Mouse (Mus musculus) forebrain, postnatal 0 days (tissue): ENCODE data around the gene Rfx8. TPM values are rescaled to one million over a fixed set of nuclear protein-coding genes. Genes with fewer than 3 reads are reported as not detected.

ENCODE experiments used
- ATAC-seq: fragments of 200-750 bp; cut with Nextera tagmentation; 2 replicates; pipeline ENCODE4 v1.8.0; 2017; ENCODE audit warnings: mild to moderate bottlenecking, moderate library complexity
- DNase-seq: peaks from one replicate; pipeline ENCODE4 v3.0.0-alpha.2; 2015
- H3K27ac ChIP-seq: fragments of 300-500 bp; sonication (generic); 2 replicates; pipeline ENCODE4 v1.5.1; 2014; ENCODE audit warnings: low read depth, mild to moderate bottlenecking, antibody characterized with exemption, low read length, moderate library complexity, mixed read lengths
- H3K27me3 ChIP-seq: fragments of 300-500 bp; sonication (generic); 2 replicates; pipeline ENCODE4 v1.6.1; 2014; ENCODE audit warnings: mild to moderate bottlenecking, low read length, mixed read lengths; ENCODE audit not compliant: insufficient read depth
- H3K36me3 ChIP-seq: fragments of 300-500 bp; sonication (generic); 2 replicates; pipeline ENCODE4 v1.6.1; 2014; ENCODE audit warnings: mild to moderate bottlenecking, moderate library complexity; ENCODE audit not compliant: insufficient read depth
- H3K4me1 ChIP-seq: fragments of 300-500 bp; sonication (generic); 2 replicates; pipeline ENCODE4 v1.6.1; 2014; ENCODE audit warnings: antibody characterized with exemption; ENCODE audit not compliant: insufficient read depth
- H3K4me2 ChIP-seq: fragments of 300-500 bp; sonication (generic); 2 replicates; pipeline ENCODE4 v1.6.1; 2014; ENCODE audit warnings: low read depth, mild to moderate bottlenecking, moderate library complexity
- H3K4me3 ChIP-seq: fragments of 300-500 bp; sonication (generic); 2 replicates; pipeline ENCODE4 v1.5.1; 2014; ENCODE audit warnings: low read depth, low read length, mixed read lengths
- H3K9ac ChIP-seq: fragments of 300-500 bp; sonication (generic); 2 replicates; pipeline ENCODE4 v1.6.1; 2014; ENCODE audit warnings: mild to moderate bottlenecking
- H3K9me3 ChIP-seq: fragments of 300-500 bp; sonication (generic); 2 replicates; pipeline ENCODE4 v1.6.1; 2016; ENCODE audit warnings: low read length
- CTCF ChIP-seq: sonication (generic); IDR thresholded peaks from 2 replicates; pipeline ENCODE4 v1.5.1; 2016; ENCODE audit warnings: antibody characterized with exemption, control low read depth, low read depth
- WGBS: fragments of 180-500 bp; shearing (Covaris S2); extraction: QIAGEN DNeasy Blood & Tissue Kit; methylation state at CpG from one replicate; pipeline ENCODE4 v1.1.7; 2014; 5-methylcytosine and 5-hydroxymethylcytosine counted together
- polyA plus RNA-seq: library from polyadenylated mRNA; unstranded; fragments of >200 nt; fragmentation: Nextera tagmentation; extraction: Ambion mirVana; gene quantifications from 2 replicates; pipeline ENCODE4 v1.2.1, GENCODE M21; 2015
- total RNA-seq: library from RNA; depleted of rRNA; stranded (reverse); fragments of >200 nt; gene quantifications from 2 replicates; pipeline ENCODE4 v1.2.3, GENCODE M21; 2014

Rfx8 gene
- total and polyA plus RNA-seq, 2 experiments from 2014 or later: 0.22 to 0.52 TPM

DNA sequence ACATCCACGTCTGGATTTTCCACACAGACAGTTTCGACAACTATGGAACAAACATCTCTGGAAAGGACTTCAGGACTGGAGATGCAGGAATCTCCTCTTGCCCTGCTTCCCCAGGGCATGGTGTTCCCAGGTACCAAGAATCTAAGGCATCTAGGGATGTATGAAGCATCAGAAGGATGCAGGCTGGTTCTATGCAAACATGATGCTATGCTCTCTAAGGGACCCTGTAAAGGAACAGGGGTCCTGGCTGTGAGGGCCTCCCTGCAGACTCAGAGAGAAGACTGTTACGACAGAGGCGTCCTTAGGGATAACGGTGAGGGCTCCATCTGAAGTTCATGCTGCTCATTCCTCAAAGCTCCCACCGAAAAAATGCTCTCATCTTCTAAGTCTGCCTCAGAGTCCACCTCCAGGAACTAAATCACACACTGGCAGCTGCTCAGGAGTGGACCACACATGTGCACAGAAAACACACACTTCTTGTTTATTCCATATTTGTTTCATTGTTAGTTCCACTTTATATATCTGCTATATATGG lies 39.5 kb upstream of the Rfx8 start:
- Histone ChIP-seq H3K9ac (no peak overlapping the region), H3K4me2 (no peak overlapping the region), H3K9me3 (no peaks in the 10 kb centered on the region), H3K4me1 (no peaks in the 10 kb centered on the region), H3K4me3 (no peak overlapping the region), H3K36me3 (no peaks in the 10 kb centered on the region), H3K27ac (no peak overlapping the region), H3K27me3 (no peaks in the 10 kb centered on the region)
- 77% methylated on average over 6 of the region's 6 CpGs for WGBS
- no peak for TF ChIP-seq CTCF
- ATAC-seq: no peak
- DNase-seq: no peak

DNA sequence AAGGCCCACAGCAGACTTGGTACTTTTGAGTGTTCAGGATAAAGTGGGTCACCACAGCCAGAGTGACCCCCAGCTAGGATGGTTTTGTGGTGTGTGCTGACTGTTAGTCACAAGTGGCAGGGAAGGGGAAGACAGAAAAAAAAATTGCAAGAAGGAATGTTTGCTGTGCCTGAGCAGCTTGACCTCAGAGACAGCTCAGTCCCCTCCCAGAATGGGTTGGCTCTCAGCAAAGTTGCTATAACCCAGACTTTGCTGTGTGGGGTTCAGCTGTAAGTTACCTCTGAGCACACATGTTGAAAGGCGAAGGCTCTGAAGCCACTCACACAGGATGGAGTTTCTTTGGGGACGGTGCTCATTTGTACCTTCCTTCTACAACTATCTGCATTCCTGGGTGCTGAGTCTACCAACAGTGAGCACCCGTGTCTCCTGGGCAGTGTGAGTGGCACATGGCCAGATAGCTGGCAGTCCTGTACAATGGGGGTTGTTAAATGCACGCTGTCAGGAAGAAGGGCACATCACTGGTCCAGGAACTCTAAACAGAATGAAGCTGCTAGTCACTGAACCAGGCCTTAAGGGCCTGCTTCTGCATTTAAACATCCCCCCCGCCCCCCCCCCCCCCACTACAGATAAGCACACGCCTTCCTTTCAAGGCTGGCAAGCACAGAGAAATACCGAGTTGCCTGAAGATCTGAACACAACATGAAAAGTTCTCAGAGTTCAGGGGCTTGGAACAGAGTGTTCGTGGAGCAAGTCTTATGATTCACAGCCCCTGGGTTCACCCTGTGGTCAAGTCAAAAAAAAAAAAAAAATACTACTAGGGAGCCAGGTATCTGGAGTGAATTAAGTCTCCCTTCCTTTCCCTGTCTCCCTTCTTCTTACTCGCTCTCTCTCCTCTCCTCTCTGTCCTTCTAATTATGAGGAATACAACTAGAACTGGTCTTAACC lies 38.7 kb upstream of the Rfx8 start:
- H3K9me3 ChIP-seq: no peaks in the 10 kb centered on the region
- no peak overlapping the region for H3K9ac ChIP-seq
- no peak for DNase-seq
- H3K4me1 ChIP-seq: no peaks in the 10 kb centered on the region
- 43% methylated on average over 9 of the region's 9 CpGs for WGBS
- no peak for TF ChIP-seq CTCF
- no peaks in the 10 kb centered on the region for H3K27me3 ChIP-seq
- no peak overlapping the region for H3K27ac ChIP-seq
- no peak for ATAC-seq
- no peak overlapping the region for H3K4me2 ChIP-seq
- no peaks in the 10 kb centered on the region for H3K36me3 ChIP-seq
- H3K4me3 ChIP-seq: no peak overlapping the region

DNA sequence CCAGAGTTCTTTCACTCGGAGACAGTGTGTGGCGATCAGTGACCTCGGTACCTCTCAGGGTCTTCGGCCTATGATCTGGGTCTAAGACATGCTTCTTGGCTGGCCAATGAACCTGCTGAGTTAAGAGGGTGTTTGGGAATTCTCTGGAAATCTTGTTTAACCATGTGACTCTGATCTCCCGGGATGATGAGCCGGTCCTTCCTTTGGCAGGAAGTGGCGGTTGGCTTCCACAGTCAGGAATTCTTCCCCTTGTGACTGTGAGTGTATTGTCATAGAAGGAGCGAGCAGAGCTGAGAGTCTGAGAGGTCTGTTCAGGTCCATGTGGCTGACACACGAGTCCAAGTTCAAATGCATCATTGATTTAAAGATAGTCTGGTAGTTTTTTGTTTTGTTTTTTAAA lies 37.4 kb upstream of the Rfx8 start:
- no peak for TF ChIP-seq CTCF
- ATAC-seq (no peak), DNase-seq (no peak)
- no peak overlapping the region for H3K9ac ChIP-seq
- no peak overlapping the region for H3K4me3 ChIP-seq
- H3K4me2 ChIP-seq: no peak overlapping the region
- H3K36me3 ChIP-seq: no peaks in the 10 kb centered on the region
- no peak overlapping the region for H3K27ac ChIP-seq
- H3K4me1 ChIP-seq: no peaks in the 10 kb centered on the region
- 77% methylated on average over 9 of the region's 9 CpGs for WGBS
- no peaks in the 10 kb centered on the region for H3K9me3 ChIP-seq
- no peaks in the 10 kb centered on the region for H3K27me3 ChIP-seq

DNA sequence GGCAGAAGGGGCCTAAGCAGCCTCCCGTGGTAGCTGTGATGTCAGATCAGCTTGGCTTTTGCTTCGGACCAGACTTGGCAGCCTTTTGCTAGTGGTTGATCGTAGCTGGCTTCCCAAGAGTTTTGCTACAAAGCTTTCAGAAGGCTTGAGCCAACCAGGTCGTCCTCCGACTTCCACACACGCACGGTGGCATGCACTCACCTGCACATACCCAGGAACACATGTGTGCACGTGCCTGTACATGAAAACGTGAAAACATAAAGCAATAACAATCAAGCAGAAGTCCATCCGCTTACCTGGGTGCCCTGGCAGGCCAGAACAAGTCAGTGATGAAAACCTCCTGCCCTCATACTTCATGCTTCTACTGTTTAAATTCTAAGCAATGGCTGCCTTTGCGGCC lies 36.2 kb upstream of the Rfx8 start:
- no peaks in the 10 kb centered on the region for H3K27me3 ChIP-seq
- H3K4me3 ChIP-seq: no peak overlapping the region
- no peak overlapping the region for H3K4me2 ChIP-seq
- DNase-seq: no peak
- no peaks in the 10 kb centered on the region for H3K4me1 ChIP-seq
- no peak for TF ChIP-seq CTCF
- ATAC-seq: no peak
- no peak overlapping the region for H3K27ac ChIP-seq
- no peaks in the 10 kb centered on the region for H3K9me3 ChIP-seq
- H3K36me3 ChIP-seq: no peaks in the 10 kb centered on the region
- WGBS: 76% methylated on average over 11 of the region's 11 CpGs
- no peak overlapping the region for H3K9ac ChIP-seq

GRCm38 (mm10) chr1:39754224-39754957 lies 33.6 kb upstream of the Rfx8 start:
- no peaks in the 10 kb centered on the region for H3K36me3 ChIP-seq

GRCm38 (mm10) chr1:39751537-39751936 lies 30.7 kb upstream of the Rfx8 start:
- DNase-seq (no peak), ATAC-seq (no peak)
- TF ChIP-seq CTCF: no peak
- Histone ChIP-seq H3K27me3 (no peaks in the 10 kb centered on the region), H3K4me3 (no peak overlapping the region), H3K36me3 (no peaks in the 10 kb centered on the region), H3K9ac (no peak overlapping the region), H3K4me1 (no peaks in the 10 kb centered on the region), H3K4me2 (no peak overlapping the region), H3K9me3 (no peaks in the 10 kb centered on the region), H3K27ac (no peak overlapping the region)
- WGBS: 83% methylated on average over 6 of the region's 6 CpGs

More at GRCm38 (mm10) chr1:39754224-39754957, 33.6 kb upstream of the Rfx8 start:
- WGBS: 77% methylated on average over 13 of the region's 13 CpGs
- no peak for ATAC-seq
- H3K9ac ChIP-seq: no peak overlapping the region
- H3K9me3 ChIP-seq: no peaks in the 10 kb centered on the region
- no peak for TF ChIP-seq CTCF
- no peak overlapping the region for H3K4me3 ChIP-seq
- DNase-seq: no peak
- no peak overlapping the region for H3K4me2 ChIP-seq
- H3K4me1 ChIP-seq: no peaks in the 10 kb centered on the region
- no peaks in the 10 kb centered on the region for H3K27me3 ChIP-seq
- no peak overlapping the region for H3K27ac ChIP-seq
